In genomic region chr17:35918276-35919059, GRCm38 (mm10) we compare ENCODE assay signal across 8 mouse cellular contexts. TPM values are rescaled to one million over a fixed set of nuclear protein-coding genes. Genes with fewer than 3 reads are reported as not detected.
DNase-seq lines count a peak whose midpoint lies in the region; ATAC-seq and TF ChIP-seq lines count a peak whose summit lies in the region.

No protein-coding gene starts in this region.

- no peak for TF ChIP-seq RAD21 in CH12.LX (IDR thresholded peaks at IDR 0.05; ENCODE audit: low read depth, low read length)

- DNase-seq in 3T3-L1 (ENCODE audit: low read depth, low spot score) = peak; percentile 79
- peak; percentile 49 for DNase-seq in CH12.LX (ENCODE audit: extremely low read depth)
- DNase-seq in cerebellum, postnatal 14 days = peak; percentile 73 to 75
- DNase-seq in kidney, postnatal 10 days = peak; percentile 60
- no peak for DNase-seq in urinary bladder, postnatal 4 days (ENCODE audit: low spot score in 2 of 2)

- in situ Hi-C loops in CH12.LX (cut with MboI; ENCODE audit: low pct_ligation_motif_present, low pct_unique_long_range_greater_than_20kb, low sequenced_read_pairs) = no loop called here

- peaks cover 6 to 56% of the 10 kb centered on the region in 2 experiments; a peak in 3 of 4 replicates for H3K4me1 ChIP-seq in CH12.LX (ENCODE audit: control insufficient read depth in 1 of 2, insufficient read depth in 2 of 2)
- H3K4me1 ChIP-seq in heart, embryonic 12.5 days (replicated peaks) = peaks cover 33% of the 10 kb centered on the region
- H3K4me1 ChIP-seq in stomach, embryonic 15.5 days = peaks cover 13% of the 10 kb centered on the region; the same call in 1 of the 2 replicates

- H3K4me3 ChIP-seq in CH12.LX (replicated peaks in 1 of 3; ENCODE audit: low read depth in 2 of 3, low read length in 2 of 3, poor library complexity in 1 of 3) (peak overlapping the region; percentile 63 to 78 (median 77)), macrophage (ENCODE audit: inconsistent target) (peak overlapping the region; percentile 86)
- peak overlapping the region; percentile 79 for H3K4me3 ChIP-seq in heart, embryonic 12.5 days
- peak overlapping the region; percentile 77 for H3K4me3 ChIP-seq in stomach, embryonic 15.5 days (replicated peaks)

- TF ChIP-seq EP300 in CH12.LX (IDR thresholded peaks at IDR 0.05; ENCODE audit: low read length) = no peak

- peaks cover 23 to 57% of the 10 kb centered on the region in 2 experiments for H3K36me3 ChIP-seq in CH12.LX (replicated peaks in 1 of 2; ENCODE audit: control insufficient read depth in 1 of 2, insufficient read depth in 1 of 2, low read length in 1 of 2)
- H3K36me3 ChIP-seq in heart, embryonic 12.5 days = peaks cover 20% of the 10 kb centered on the region
- peaks cover 7% of the 10 kb centered on the region for H3K36me3 ChIP-seq in macrophage (ENCODE audit: inconsistent target)
- H3K36me3 ChIP-seq in stomach, embryonic 15.5 days = peaks cover 16% of the 10 kb centered on the region

- under 1% methylated on average over 11 of the region's 11 CpGs for WGBS in heart, embryonic 12.5 days
- WGBS in macrophage (ENCODE audit: missing documents) = 0% methylated on average over 11 of the region's 11 CpGs
- WGBS in stomach, embryonic 15.5 days = under 1% methylated on average over 11 of the region's 11 CpGs

- TF ChIP-seq POLR2A in CH12.LX (IDR thresholded peaks at IDR 0.05; ENCODE audit: low read depth, low read length) = peak; percentile 53

- H3K27me3 ChIP-seq in CH12.LX (replicated peaks) = no peaks in the 10 kb centered on the region
- no peaks in the 10 kb centered on the region for H3K27me3 ChIP-seq in heart, embryonic 12.5 days (replicated peaks)
- no peaks in the 10 kb centered on the region for H3K27me3 ChIP-seq in stomach, embryonic 15.5 days (replicated peaks)

- H3K9me3 ChIP-seq in CH12.LX (replicated peaks; ENCODE audit: low read length) = no peaks in the 10 kb centered on the region
- no peaks in the 10 kb centered on the region for H3K9me3 ChIP-seq in heart, embryonic 12.5 days (replicated peaks)
- no peaks in the 10 kb centered on the region for H3K9me3 ChIP-seq in stomach, embryonic 15.5 days

- peak overlapping the region; percentile 100 for H3K9ac ChIP-seq in CH12.LX (ENCODE audit: insufficient read depth, low read depth)
- peak overlapping the region; percentile 99 for H3K9ac ChIP-seq in heart, embryonic 12.5 days
- H3K9ac ChIP-seq in stomach, embryonic 15.5 days = peak overlapping the region; percentile 92

- H3K27ac ChIP-seq in CH12.LX (ENCODE audit: insufficient read depth, low read depth) (peak overlapping the region; percentile 78), macrophage (peak overlapping the region; percentile 98)
- peak overlapping the region; percentile 97 for H3K27ac ChIP-seq in heart, embryonic 12.5 days (ENCODE audit: poor library complexity, severe bottlenecking)
- peak overlapping the region; percentile 97 for H3K27ac ChIP-seq in stomach, embryonic 15.5 days

- no peak for ATAC-seq in heart, embryonic 12.5 days (ENCODE audit: insufficient number of reproducible peaks, low FRiP score)
- ATAC-seq in stomach, embryonic 15.5 days (ENCODE audit: insufficient read depth, low FRiP score, low read depth) = no peak

- dilution Hi-C loops in CH12.LX (cut with MboI; ENCODE audit: extremely low pct_ligation_motif_present, extremely low pct_unique_long_range_greater_than_20kb, low sequenced_read_pairs) = no loop called here

- H3K79me2 ChIP-seq in CH12.LX (replicated peaks; ENCODE audit: control insufficient read depth, extremely low read depth, insufficient read depth, poor library complexity, severe bottlenecking) (peaks cover 49% of the 10 kb centered on the region), macrophage (ENCODE audit: inconsistent target) (peaks cover 61% of the 10 kb centered on the region)

- H3K4me2 ChIP-seq in CH12.LX (ENCODE audit: insufficient read depth, low read depth, poor library complexity, severe bottlenecking) = peak overlapping the region; percentile 97
- H3K4me2 ChIP-seq in heart, embryonic 12.5 days = peak overlapping the region; percentile 96
- H3K4me2 ChIP-seq in stomach, embryonic 15.5 days = peak overlapping the region; percentile 78

- no peak for TF ChIP-seq CTCF in CH12.LX (conservative IDR thresholded peaks at IDR 0.05 in 1 of 2, IDR thresholded peaks at IDR 0.05 in 1 of 2; ENCODE audit: low read depth in 2 of 2, low read length in 2 of 2)

TF ChIP-seq in CH12.LX, 34 proteins besides CTCF, POLR2A, EP300 and RAD21 (continues in another document):
- TF ChIP-seq CHD1 (IDR thresholded peaks at IDR 0.05; ENCODE audit: low read depth, low read length) = peak; percentile 98
- TF ChIP-seq MYC (IDR thresholded peaks at IDR 0.05; ENCODE audit: low read depth, low read length) = 0 out of 2 replicates have a peak, but pooled peaks have one; percentile 5
- TF ChIP-seq ZMIZ1 (IDR thresholded peaks at IDR 0.05; ENCODE audit: low read depth, low read length) = peak; percentile 19; the same call in 1 of the 2 replicates
- no peak for TF ChIP-seq ZC3H11A (IDR thresholded peaks at IDR 0.05; ENCODE audit: low read depth, low read length)
- TF ChIP-seq NRF1 (IDR thresholded peaks at IDR 0.05; ENCODE audit: low read depth, low read length) = no peak; the same call in 1 of the 2 replicates
- no peak for TF ChIP-seq ZKSCAN1 (IDR thresholded peaks at IDR 0.05; ENCODE audit: borderline replicate concordance, low read depth, low read length)
- TF ChIP-seq BHLHE40 (IDR thresholded peaks at IDR 0.05; ENCODE audit: low read depth, low read length) = no peak
- no peak for TF ChIP-seq UBTF (IDR thresholded peaks at IDR 0.05; ENCODE audit: low read depth, low read length)
- TF ChIP-seq MXI1 (IDR thresholded peaks at IDR 0.05; ENCODE audit: low read depth, low read length) = no peak
- 0 out of 2 replicates have a peak, but pooled peaks have one; percentile 60 for TF ChIP-seq TBP (conservative IDR thresholded peaks at IDR 0.05; ENCODE audit: low read depth, low read length)
- TF ChIP-seq ELF1 (IDR thresholded peaks at IDR 0.05; ENCODE audit: low read depth, low read length) = no peak

RNA-seq across cellular contexts. Expression of gene Ppp1r10, which starts 2.2 kb away (rescaled TPM):
- total RNA-seq in CH12.LX (2012; rRNA removed) (31.6 TPM in 2 replicates), CH12.LX (2014; rRNA removed) (10.7 and 14.5 TPM in 2 replicates)
- polyA plus RNA-seq in CH12.LX (2012; ENCODE audit: insufficient read length, low read depth) (69.9 and 70.3 TPM in 2 replicates), macrophage (2018) (27.4 to 97.8 TPM (median 35.0 TPM) in 3 replicates)
- polyA plus RNA-seq in heart, embryonic 12.5 days (2016; fragmentation: Nextera tagmentation; extraction: Ambion mirVana) = 35.8 and 39.6 TPM in 2 replicates
- total RNA-seq in macrophage (2018; cell fraction: chromatin; rRNA removed) = 100 to 1,000 TPM; 104 to 573 (median 202) TPM
- total RNA-seq in macrophage (2018; cell fraction: cytosol; rRNA removed) = 100 to 1,000 TPM in 5 of 26 experiments, 10 to 100 TPM in 21; 27.9 to 140 (median 53.2) TPM
- total RNA-seq in macrophage (2018; cell fraction: nucleus; rRNA removed) = 100 to 1,000 TPM; 136 to 628 (median 278) TPM
- 32.3 and 36.4 TPM in 2 replicates for polyA plus RNA-seq in stomach, embryonic 15.5 days (2015; fragmentation: Nextera tagmentation; extraction: Ambion mirVana)

RNA-seq across cellular contexts. Expression of gene Mrps18b, which starts 2.3 kb away (rescaled TPM):
- total RNA-seq in CH12.LX (2012; rRNA removed) (108 and 135 TPM in 2 replicates), CH12.LX (2014; rRNA removed) (135 and 148 TPM in 2 replicates)
- polyA plus RNA-seq in CH12.LX (2012; ENCODE audit: insufficient read length, low read depth) (172 and 180 TPM in 2 replicates), macrophage (2018) (31.2 to 75.1 TPM (median 49.9 TPM) in 3 replicates)
- polyA plus RNA-seq in heart, embryonic 12.5 days (2016; fragmentation: Nextera tagmentation; extraction: Ambion mirVana) = 63.4 and 72.7 TPM in 2 replicates
- 10 to 100 TPM; 15.4 to 68.1 (median 46.5) TPM for total RNA-seq in macrophage (2018; cell fraction: chromatin; rRNA removed)
- 10 to 100 TPM; 27.3 to 60.5 (median 42.1) TPM for total RNA-seq in macrophage (2018; cell fraction: cytosol; rRNA removed)
- 10 to 100 TPM; 20.7 to 84.5 (median 36.9) TPM for total RNA-seq in macrophage (2018; cell fraction: nucleus; rRNA removed)
- polyA plus RNA-seq in stomach, embryonic 15.5 days (2015; fragmentation: Nextera tagmentation; extraction: Ambion mirVana) = 89.5 and 101 TPM in 2 replicates

RNA-seq across cellular contexts. Expression of gene Atat1, which starts 8.6 kb away (rescaled TPM):
- 12.5 and 14.5 TPM in 2 replicates for total RNA-seq in CH12.LX (2012; rRNA removed)
- total RNA-seq in CH12.LX (2014; rRNA removed) = 5.2 and 5.7 TPM in 2 replicates
- polyA plus RNA-seq in CH12.LX (2012; ENCODE audit: insufficient read length, low read depth) = 9.9 and 10.4 TPM in 2 replicates
- 56.0 and 56.4 TPM in 2 replicates for polyA plus RNA-seq in heart, embryonic 12.5 days (2016; fragmentation: Nextera tagmentation; extraction: Ambion mirVana)
- 100 to 1,000 TPM in 1 of 26 experiments, 10 to 100 TPM in 25; 45.7 to 106 (median 64.5) TPM for total RNA-seq in macrophage (2018; cell fraction: chromatin; rRNA removed)
- total RNA-seq in macrophage (2018; cell fraction: cytosol; rRNA removed) = 10 to 100 TPM in 1 of 26 experiments, 1 to 10 TPM in 25; 3.7 to 10.7 (median 5.3) TPM
- total RNA-seq in macrophage (2018; cell fraction: nucleus; rRNA removed) = 10 to 100 TPM; 13.1 to 86.8 (median 33.4) TPM
- polyA plus RNA-seq in macrophage (2018) = 3.8 to 11.5 TPM (median 6.7 TPM) in 3 replicates
- 53.2 and 62.8 TPM in 2 replicates for polyA plus RNA-seq in stomach, embryonic 15.5 days (2015; fragmentation: Nextera tagmentation; extraction: Ambion mirVana)

RNA-seq across cellular contexts. Expression of gene 2310061I04Rik, which starts 21.2 kb away (rescaled TPM):
- 7.1 and 8.7 TPM in 2 replicates for total RNA-seq in CH12.LX (2012; rRNA removed)
- 4.2 and 5.7 TPM in 2 replicates for total RNA-seq in CH12.LX (2014; rRNA removed)
- polyA plus RNA-seq in CH12.LX (2012; ENCODE audit: insufficient read length, low read depth) = 39.5 and 46.4 TPM in 2 replicates
- polyA plus RNA-seq in heart, embryonic 12.5 days (2016; fragmentation: Nextera tagmentation; extraction: Ambion mirVana) = 25.6 and 26.2 TPM in 2 replicates
- total RNA-seq in macrophage (2018; cell fraction: chromatin; rRNA removed) = 10 to 100 TPM in 22 of 26 experiments, 1 to 10 TPM in 4; 6.9 to 48.6 (median 29.3) TPM
- 10 to 100 TPM; 14.6 to 34.3 (median 27.0) TPM for total RNA-seq in macrophage (2018; cell fraction: cytosol; rRNA removed)
- 10 to 100 TPM; 11.5 to 67.3 (median 26.9) TPM for total RNA-seq in macrophage (2018; cell fraction: nucleus; rRNA removed)
- polyA plus RNA-seq in macrophage (2018) = 26.7 to 32.7 TPM (median 27.9 TPM) in 3 replicates
- 21.7 and 23.9 TPM in 2 replicates for polyA plus RNA-seq in stomach, embryonic 15.5 days (2015; fragmentation: Nextera tagmentation; extraction: Ambion mirVana)

RNA-seq across cellular contexts. Expression of gene Dhx16, which starts 38.8 kb away (rescaled TPM):
- total RNA-seq in CH12.LX (2012; rRNA removed) = 75.3 and 81.0 TPM in 2 replicates
- 74.8 and 75.0 TPM in 2 replicates for total RNA-seq in CH12.LX (2014; rRNA removed)
- 84.4 and 107 TPM in 2 replicates for polyA plus RNA-seq in CH12.LX (2012; ENCODE audit: insufficient read length, low read depth)
- 22.4 and 26.6 TPM in 2 replicates for polyA plus RNA-seq in heart, embryonic 12.5 days (2016; fragmentation: Nextera tagmentation; extraction: Ambion mirVana)
- 100 to 1,000 TPM in 2 of 26 experiments, 10 to 100 TPM in 24; 31.7 to 110 (median 62.7) TPM for total RNA-seq in macrophage (2018; cell fraction: chromatin; rRNA removed)
- total RNA-seq in macrophage (2018; cell fraction: cytosol; rRNA removed) = 10 to 100 TPM; 17.1 to 28.5 (median 23.8) TPM
- 10 to 100 TPM; 29.0 to 70.8 (median 43.2) TPM for total RNA-seq in macrophage (2018; cell fraction: nucleus; rRNA removed)
- polyA plus RNA-seq in macrophage (2018) = 19.3 to 24.2 TPM (median 19.8 TPM) in 3 replicates
- 37.8 and 41.4 TPM in 2 replicates for polyA plus RNA-seq in stomach, embryonic 15.5 days (2015; fragmentation: Nextera tagmentation; extraction: Ambion mirVana)

Comparison
In these comparisons a context has a peak if more than half of its experiments do, and no peak if none do; other contexts are left out.
1. DNase-seq: peak in 3T3-L1 (single experiment), CH12.LX (single experiment), cerebellum, postnatal 14 days (2 of 2) and kidney, postnatal 10 days (single experiment); none in urinary bladder, postnatal 4 days (0 of 2).
2. Peak in every context shown above with its lines, with median percentiles within 50 percentile points of each other: H3K27ac ChIP-seq, H3K4me2 ChIP-seq, H3K4me3 ChIP-seq and H3K9ac ChIP-seq.